Mouse (Mus musculus) erythroblast, embryonic 14.5 days (primary cell): Measurements from ENCODE around the gene Papolb.

Experiments
- GATA1 ChIP-seq: IDR thresholded peaks from 2 replicates; pipeline ENCODE4 v1.6.1; 2012; ENCODE audit warnings: low read length, inconsistent platforms, mixed read lengths
- TAL1 ChIP-seq: IDR thresholded peaks from 3 replicates; pipeline ENCODE4 v1.6.1; 2012; ENCODE audit warnings: low read length, inconsistent platforms, mixed read lengths

GRCm38 (mm10) chr5:142477866-142478615, 51.8 kb downstream of the Papolb start:
- no peak for TF ChIP-seq TAL1
- TF ChIP-seq GATA1, result no peak
